Mouse (Mus musculus) cerebellum, adult 2 months (tissue): Measurements from ENCODE around the gene Rgs7bp.

Experiments used
- CTCF ChIP-seq: fragments of 200-500 bp; IDR thresholded peaks from 2 replicates; pipeline ENCODE4 v1.5.1; 2011; ENCODE audit warnings: low read depth, mild to moderate bottlenecking, control low read depth, low read length, moderate library complexity, borderline replicate concordance; ENCODE audit not compliant: insufficient read depth
- POLR2A ChIP-seq: fragments of 200-500 bp; IDR thresholded peaks from 2 replicates; pipeline ENCODE4 v1.6.1; 2011; ENCODE audit warnings: low read length, control low read depth, borderline replicate concordance; ENCODE audit not compliant: insufficient read depth

DNA sequence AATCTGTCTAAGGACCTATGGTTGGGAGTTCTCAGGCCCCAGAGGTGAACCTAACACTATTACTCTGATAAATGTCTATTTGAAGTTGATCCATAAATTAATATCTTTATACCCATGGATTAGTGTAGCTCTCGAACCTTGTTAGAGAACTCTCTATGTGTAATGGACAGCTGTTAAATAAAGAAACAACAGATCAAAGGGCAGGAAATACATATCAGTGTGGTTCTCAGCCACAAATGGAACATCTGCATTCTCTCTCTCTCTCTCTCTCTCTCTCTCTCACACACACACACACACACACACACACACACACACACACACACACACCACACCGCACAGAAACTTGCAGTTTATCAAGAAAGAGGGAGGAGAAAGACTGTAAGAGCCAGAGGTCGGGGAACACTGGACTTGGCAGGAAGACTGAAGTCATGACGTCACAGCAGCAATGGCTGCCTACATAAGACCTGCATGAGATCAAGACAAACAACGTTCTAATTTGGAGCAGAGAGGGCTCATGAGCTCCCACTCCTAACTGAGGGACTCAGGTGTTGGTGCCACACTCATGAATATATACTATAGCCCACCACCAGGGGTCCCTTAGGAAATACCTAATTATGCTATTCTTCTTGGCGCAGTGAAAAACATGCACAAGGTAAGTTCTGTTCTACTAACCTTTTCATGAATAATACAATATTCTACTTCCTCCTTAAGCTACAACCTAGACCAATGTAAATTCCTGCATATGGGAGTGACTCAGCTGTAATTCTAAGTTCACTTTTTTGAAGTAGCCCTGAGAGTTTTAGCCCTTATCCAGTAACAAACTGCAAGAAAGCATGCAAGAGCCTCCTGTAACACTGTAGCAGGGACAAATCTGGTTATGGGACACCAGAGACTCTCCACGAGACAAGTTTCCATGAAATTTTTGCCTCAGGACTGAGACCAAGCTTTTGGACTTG, 12.4 kb upstream of the Rgs7bp start:
- TF ChIP-seq CTCF = no peak
- no peak for TF ChIP-seq POLR2A
